Mouse (Mus musculus): ENCODE data around the gene Mum1. TPM values are rescaled to one million over a fixed set of nuclear protein-coding genes. Genes with fewer than 3 reads are reported as not detected.

Gene Mum1
- polyA plus RNA-seq, 1 experiment from 2014 or later, result 43.7 TPM

Small RNA genes lying within 50 kb of the gene (microRNA-seq; reads per million reads assigned to microRNA genes)
- 1.4 reads per million for gene Mir6911

Other genes starting within 250 kb of the Mum1 start
- gene Tmem259, start 242.1 kb upstream of the Mum1 start, polyA plus RNA-seq (2015; fragmentation: Nextera tagmentation; extraction: Ambion mirVana), result 10.6 and 12.8 TPM in 2 replicates
- gene Cnn2, start 237.8 kb upstream of the Mum1 start, polyA plus RNA-seq (2015; fragmentation: Nextera tagmentation; extraction: Ambion mirVana), result 264 and 271 TPM in 2 replicates
- gene Abca7, start 229.9 kb upstream of the Mum1 start, polyA plus RNA-seq (2015; fragmentation: Nextera tagmentation; extraction: Ambion mirVana), result 2.2 and 2.6 TPM in 2 replicates
- 5.5 and 6.5 TPM in 2 replicates for gene Arhgap45, start 209.8 kb upstream of the Mum1 start, polyA plus RNA-seq (2015; fragmentation: Nextera tagmentation; extraction: Ambion mirVana)
- 149 and 154 TPM in 2 replicates for gene Polr2e, start 186.6 kb upstream of the Mum1 start, polyA plus RNA-seq (2015; fragmentation: Nextera tagmentation; extraction: Ambion mirVana)
- 691 and 741 TPM in 2 replicates for gene Gpx4, start 179.3 kb upstream of the Mum1 start, polyA plus RNA-seq (2015; fragmentation: Nextera tagmentation; extraction: Ambion mirVana)
- 9.1 and 10.1 TPM in 2 replicates for gene Sbno2, start 120.9 kb upstream of the Mum1 start, polyA plus RNA-seq (2015; fragmentation: Nextera tagmentation; extraction: Ambion mirVana)
- gene Stk11, start 110.6 kb upstream of the Mum1 start, polyA plus RNA-seq (2015; fragmentation: Nextera tagmentation; extraction: Ambion mirVana), result 12.0 and 13.0 TPM in 2 replicates
- 808 and 893 TPM in 2 replicates for gene Atp5d, start 87.8 kb upstream of the Mum1 start, polyA plus RNA-seq (2015; fragmentation: Nextera tagmentation; extraction: Ambion mirVana)
- gene Cbarp, start 85.6 kb upstream of the Mum1 start, polyA plus RNA-seq (2015; fragmentation: Nextera tagmentation; extraction: Ambion mirVana), result 1.6 and 2.5 TPM in 2 replicates
- 15.6 and 15.7 TPM in 2 replicates for gene Midn, start 78.2 kb upstream of the Mum1 start, polyA plus RNA-seq (2015; fragmentation: Nextera tagmentation; extraction: Ambion mirVana)
- 87.9 and 96.4 TPM in 2 replicates for gene Cirbp, start 60.4 kb upstream of the Mum1 start, polyA plus RNA-seq (2015; fragmentation: Nextera tagmentation; extraction: Ambion mirVana)
- 10.4 and 13.1 TPM in 2 replicates for gene 1600002K03Rik, start 53.5 kb upstream of the Mum1 start, polyA plus RNA-seq (2015; fragmentation: Nextera tagmentation; extraction: Ambion mirVana)
- gene Efna2, start 47.0 kb upstream of the Mum1 start, polyA plus RNA-seq (2015; fragmentation: Nextera tagmentation; extraction: Ambion mirVana), result 8.5 and 10.6 TPM in 2 replicates
- 527 and 606 TPM in 2 replicates for gene Ndufs7, start 22.7 kb downstream of the Mum1 start, polyA plus RNA-seq (2015; fragmentation: Nextera tagmentation; extraction: Ambion mirVana)
- 53.3 and 62.1 TPM in 2 replicates for gene Gamt, start 34.6 kb downstream of the Mum1 start, polyA plus RNA-seq (2015; fragmentation: Nextera tagmentation; extraction: Ambion mirVana)
- 36.4 and 37.9 TPM in 2 replicates for gene Dazap1, start 35.1 kb downstream of the Mum1 start, polyA plus RNA-seq (2015; fragmentation: Nextera tagmentation; extraction: Ambion mirVana)
- 621 and 687 TPM in 2 replicates for gene Rps15, start 66.0 kb downstream of the Mum1 start, polyA plus RNA-seq (2015; fragmentation: Nextera tagmentation; extraction: Ambion mirVana)
- 0.90 and 0.94 TPM in 2 replicates for gene Apc2, start 69.5 kb downstream of the Mum1 start, polyA plus RNA-seq (2015; fragmentation: Nextera tagmentation; extraction: Ambion mirVana)
- 36.0 and 36.6 TPM in 2 replicates for gene 2310011J03Rik, start 94.1 kb downstream of the Mum1 start, polyA plus RNA-seq (2015; fragmentation: Nextera tagmentation; extraction: Ambion mirVana)
- gene Pcsk4, start 103.1 kb downstream of the Mum1 start, polyA plus RNA-seq (2015; fragmentation: Nextera tagmentation; extraction: Ambion mirVana), result 1.8 and 2.1 TPM in 2 replicates
- gene Reep6, start 103.5 kb downstream of the Mum1 start, polyA plus RNA-seq (2015; fragmentation: Nextera tagmentation; extraction: Ambion mirVana), result 2.6 and 4.4 TPM in 2 replicates
- 6.5 and 8.3 TPM in 2 replicates for gene Adamtsl5, start 122.0 kb downstream of the Mum1 start, polyA plus RNA-seq (2015; fragmentation: Nextera tagmentation; extraction: Ambion mirVana)
- not detected in 2 replicates for gene Plk5, start 130.0 kb downstream of the Mum1 start, polyA plus RNA-seq (2015; fragmentation: Nextera tagmentation; extraction: Ambion mirVana)
- gene Mex3d, start 161.2 kb downstream of the Mum1 start, polyA plus RNA-seq (2015; fragmentation: Nextera tagmentation; extraction: Ambion mirVana), result 3.8 and 4.5 TPM in 2 replicates
- 170 and 182 TPM in 2 replicates for gene Mbd3, start 173.1 kb downstream of the Mum1 start, polyA plus RNA-seq (2015; fragmentation: Nextera tagmentation; extraction: Ambion mirVana)
- gene Uqcr11, start 180.4 kb downstream of the Mum1 start, polyA plus RNA-seq (2015; fragmentation: Nextera tagmentation; extraction: Ambion mirVana), result 1,246 and 1,505 TPM in 2 replicates
- gene Tcf3, start 207.2 kb downstream of the Mum1 start, polyA plus RNA-seq (2015; fragmentation: Nextera tagmentation; extraction: Ambion mirVana), result 55.9 and 57.6 TPM in 2 replicates

Data from heart, embryonic 13.5 days (tissue).